Mouse (Mus musculus): Measurements from ENCODE around the gene Fam149a. TPM values are rescaled to one million over a fixed set of nuclear protein-coding genes. Genes with fewer than 3 reads are reported as not detected.

The Fam149a gene
- total and polyA plus RNA-seq, 3 experiments = 0.16 TPM; not detected in 2

- Histone ChIP-seq H3K4me3 (ENCODE audit: low read depth, low read length) (no peak overlapping the region), H3K27me3 (ENCODE audit: insufficient read depth, low read length) (no peaks in the 10 kb centered on the region; the same call in 1 of the 2 replicates), H3K9me3 (replicated peaks) (peaks cover 61% of the 10 kb centered on the region), H3K4me1 (ENCODE audit: insufficient read depth, low read depth, low read length) (no peaks in the 10 kb centered on the region), H3K36me3 (replicated peaks) (no peaks in the 10 kb centered on the region)
- ATAC-seq (ENCODE audit: extremely low read depth, insufficient number of reproducible peaks, low FRiP score, poor library complexity, severe bottlenecking) (no peak), DNase-seq (ENCODE audit: low spot score) (no peak)
- TF ChIP-seq CTCF (IDR thresholded peaks at IDR 0.05; ENCODE audit: low read depth, low read length) = no peak
- TF ChIP-seq TAL1 (conservative IDR thresholded peaks at IDR 0.05; ENCODE audit: low read depth, low read length) = no peak
- no peak for TF ChIP-seq GATA2 (IDR thresholded peaks at IDR 0.05; ENCODE audit: borderline replicate concordance, low read depth, low read length)
- TF ChIP-seq POLR2AphosphoS5 (IDR thresholded peaks at IDR 0.05; ENCODE audit: insufficient replicate concordance, low read depth, low read length) = no peak
- TF ChIP-seq GATA1 (IDR thresholded peaks at IDR 0.05; ENCODE audit: borderline replicate concordance, low read length) = no peak
Observed at GRCm38 (mm10) chr8:45362323-45362722, 19.8 kb downstream of the Fam149a start.

- no peak for ATAC-seq (ENCODE audit: extremely low read depth, insufficient number of reproducible peaks, low FRiP score, poor library complexity, severe bottlenecking)
- TF ChIP-seq POLR2AphosphoS5 (IDR thresholded peaks at IDR 0.05; ENCODE audit: insufficient replicate concordance, low read depth, low read length) = no peak
- TF ChIP-seq GATA1 (IDR thresholded peaks at IDR 0.05; ENCODE audit: borderline replicate concordance, low read length) = no peak
- TF ChIP-seq TAL1 (conservative IDR thresholded peaks at IDR 0.05; ENCODE audit: low read depth, low read length) = no peak
- TF ChIP-seq CTCF (IDR thresholded peaks at IDR 0.05; ENCODE audit: low read depth, low read length) = no peak
- TF ChIP-seq GATA2 (IDR thresholded peaks at IDR 0.05; ENCODE audit: borderline replicate concordance, low read depth, low read length) = no peak
- Histone ChIP-seq H3K36me3 (replicated peaks) (no peaks in the 10 kb centered on the region), H3K27me3 (ENCODE audit: insufficient read depth, low read length) (no peaks in the 10 kb centered on the region; the same call in 1 of the 2 replicates), H3K4me3 (ENCODE audit: low read depth, low read length) (no peak overlapping the region), H3K4me1 (ENCODE audit: insufficient read depth, low read depth, low read length) (no peaks in the 10 kb centered on the region), H3K9me3 (replicated peaks) (peaks cover 58% of the 10 kb centered on the region)
- no peak for DNase-seq (ENCODE audit: low spot score)
Observed at GRCm38 (mm10) chr8:45359091-45359605, 22.9 kb downstream of the Fam149a start.

- ATAC-seq (ENCODE audit: extremely low read depth, insufficient number of reproducible peaks, low FRiP score, poor library complexity, severe bottlenecking) = no peak
- no peaks in the 10 kb centered on the region for H3K36me3 ChIP-seq (replicated peaks)
- no peak for DNase-seq (ENCODE audit: low spot score)
- no peak for TF ChIP-seq CTCF (IDR thresholded peaks at IDR 0.05; ENCODE audit: low read depth, low read length)
- no peak for TF ChIP-seq GATA2 (IDR thresholded peaks at IDR 0.05; ENCODE audit: borderline replicate concordance, low read depth, low read length)
- no peak for TF ChIP-seq GATA1 (IDR thresholded peaks at IDR 0.05; ENCODE audit: borderline replicate concordance, low read length)
- TF ChIP-seq POLR2AphosphoS5 (IDR thresholded peaks at IDR 0.05; ENCODE audit: insufficient replicate concordance, low read depth, low read length) = no peak
- TF ChIP-seq TAL1 (conservative IDR thresholded peaks at IDR 0.05; ENCODE audit: low read depth, low read length) = no peak
- no peaks in the 10 kb centered on the region for H3K4me1 ChIP-seq (ENCODE audit: insufficient read depth, low read depth, low read length)
- H3K4me3 ChIP-seq (ENCODE audit: low read depth, low read length) = no peak overlapping the region; the same call in 1 of the 2 replicates
- no peaks in the 10 kb centered on the region; the same call in 1 of the 2 replicates for H3K27me3 ChIP-seq (ENCODE audit: insufficient read depth, low read length)
- H3K9me3 ChIP-seq (replicated peaks) = peaks cover 55% of the 10 kb centered on the region
Observed at GRCm38 (mm10) chr8:45358132-45358918, 23.8 kb downstream of the Fam149a start.

- no peaks in the 10 kb centered on the region for H3K36me3 ChIP-seq (replicated peaks)
- H3K4me1 ChIP-seq (ENCODE audit: insufficient read depth, low read depth, low read length) = no peaks in the 10 kb centered on the region
- no peak for TF ChIP-seq GATA2 (IDR thresholded peaks at IDR 0.05; ENCODE audit: borderline replicate concordance, low read depth, low read length)
- no peak for TF ChIP-seq POLR2AphosphoS5 (IDR thresholded peaks at IDR 0.05; ENCODE audit: insufficient replicate concordance, low read depth, low read length)
- no peak for TF ChIP-seq GATA1 (IDR thresholded peaks at IDR 0.05; ENCODE audit: borderline replicate concordance, low read length)
- no peak for TF ChIP-seq CTCF (IDR thresholded peaks at IDR 0.05; ENCODE audit: low read depth, low read length)
- no peak overlapping the region for H3K4me3 ChIP-seq (ENCODE audit: low read depth, low read length)
- DNase-seq (ENCODE audit: low spot score) = no peak
- no peaks in the 10 kb centered on the region; the same call in 1 of the 2 replicates for H3K27me3 ChIP-seq (ENCODE audit: insufficient read depth, low read length)
- ATAC-seq (ENCODE audit: extremely low read depth, insufficient number of reproducible peaks, low FRiP score, poor library complexity, severe bottlenecking) = no peak
- peaks cover 40% of the 10 kb centered on the region for H3K9me3 ChIP-seq (replicated peaks)
Observed at GRCm38 (mm10) chr8:45355809-45356208, 26.3 kb downstream of the Fam149a start.

- ATAC-seq (ENCODE audit: extremely low read depth, insufficient number of reproducible peaks, low FRiP score, poor library complexity, severe bottlenecking) (no peak; the same call in 1 of the 2 replicates), DNase-seq (ENCODE audit: low spot score) (no peak)
- Histone ChIP-seq H3K9me3 (replicated peaks) (peaks cover 43% of the 10 kb centered on the region), H3K27me3 (ENCODE audit: insufficient read depth, low read length) (no peaks in the 10 kb centered on the region), H3K4me1 (ENCODE audit: insufficient read depth, low read depth, low read length) (no peaks in the 10 kb centered on the region), H3K36me3 (replicated peaks) (no peaks in the 10 kb centered on the region), H3K4me3 (ENCODE audit: low read depth, low read length) (no peak overlapping the region)
- TF ChIP-seq GATA1 (IDR thresholded peaks at IDR 0.05; ENCODE audit: borderline replicate concordance, low read length) (no peak), CTCF (IDR thresholded peaks at IDR 0.05; ENCODE audit: low read depth, low read length) (peak; percentile 82), POLR2AphosphoS5 (IDR thresholded peaks at IDR 0.05; ENCODE audit: insufficient replicate concordance, low read depth, low read length) (no peak), TAL1 (conservative IDR thresholded peaks at IDR 0.05; ENCODE audit: low read depth, low read length) (no peak)
Observed at GRCm38 (mm10) chr8:45345031-45345430, 37.1 kb downstream of the Fam149a start.

GRCm38 (mm10) chr8:45344298-45344697 lies 37.8 kb downstream of the Fam149a start:
- TF ChIP-seq GATA2 (IDR thresholded peaks at IDR 0.05; ENCODE audit: borderline replicate concordance, low read depth, low read length) (no peak), TAL1 (conservative IDR thresholded peaks at IDR 0.05; ENCODE audit: low read depth, low read length) (no peak), CTCF (IDR thresholded peaks at IDR 0.05; ENCODE audit: low read depth, low read length) (no peak), POLR2AphosphoS5 (IDR thresholded peaks at IDR 0.05; ENCODE audit: insufficient replicate concordance, low read depth, low read length) (no peak), GATA1 (IDR thresholded peaks at IDR 0.05; ENCODE audit: borderline replicate concordance, low read length) (no peak)
- Histone ChIP-seq H3K36me3 (replicated peaks) (no peaks in the 10 kb centered on the region), H3K4me1 (ENCODE audit: insufficient read depth, low read depth, low read length) (no peaks in the 10 kb centered on the region), H3K27me3 (ENCODE audit: insufficient read depth, low read length) (no peaks in the 10 kb centered on the region), H3K4me3 (ENCODE audit: low read depth, low read length) (no peak overlapping the region), H3K9me3 (replicated peaks) (peaks cover 44% of the 10 kb centered on the region)
- DNase-seq (ENCODE audit: low spot score) = no peak
- ATAC-seq (ENCODE audit: extremely low read depth, insufficient number of reproducible peaks, low FRiP score, poor library complexity, severe bottlenecking) = no peak

Measured in G1E (cell line).